ENCODE assay signal across 21 mouse cellular contexts in the genomic region with DNA sequence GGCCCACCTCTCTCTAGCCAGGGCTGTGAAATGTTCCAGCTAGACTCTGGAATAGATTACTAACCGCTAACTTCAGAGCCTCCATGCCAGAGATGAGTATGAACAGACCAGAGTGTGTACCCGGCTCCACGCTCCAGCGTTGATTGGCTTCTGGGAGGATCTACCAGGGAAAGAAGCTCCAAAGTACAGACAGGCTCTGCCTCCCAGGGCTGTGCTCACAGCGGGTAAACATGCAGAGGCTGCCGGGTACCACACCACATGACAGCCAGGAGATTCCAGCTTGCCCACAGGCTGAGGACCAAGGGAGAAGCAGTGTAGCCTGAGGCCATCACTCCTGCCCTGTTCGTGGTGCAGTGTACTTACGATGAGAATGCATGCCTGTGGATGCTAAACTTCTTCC. TPM values are rescaled to one million over a fixed set of nuclear protein-coding genes. Genes with fewer than 3 reads are reported as not detected.
DNase-seq lines count a peak whose midpoint lies in the region; ATAC-seq and TF ChIP-seq lines count a peak whose summit lies in the region.
"Had no signal": no experiment of that assay in that cellular context is flagged by ENCODE, and none has a peak within 500 bp of the region (broad histone marks: within the 10 kb centered on the region; RNA-seq: fewer than 3 reads in every experiment).

No protein-coding gene starts in this region.

- no peak overlapping the region for H3K4me2 ChIP-seq in liver, embryonic 13.5 days
- no peak overlapping the region for H3K4me2 ChIP-seq in lung, postnatal 0 days (replicated peaks; ENCODE audit: low read depth, low read length)
- H3K4me2 ChIP-seq: embryonic facial prominence, embryonic 12.5 days; heart, embryonic 15.5 days; limb, embryonic 15.5 days had no signal

- no peak for TF ChIP-seq CTCF in lung, postnatal 0 days (IDR thresholded peaks at IDR 0.05)

- WGBS in liver, embryonic 13.5 days (ENCODE audit: insufficient replicate concordance): 65% methylated on average over 8 of the region's 8 CpGs
- 74% methylated on average over 8 of the region's 8 CpGs for WGBS in lung, postnatal 0 days

- no peak overlapping the region for H3K9ac ChIP-seq in liver, embryonic 13.5 days
- no peak overlapping the region for H3K9ac ChIP-seq in lung, postnatal 0 days (replicated peaks; ENCODE audit: low read depth)
- H3K9ac ChIP-seq: embryonic facial prominence, embryonic 12.5 days; heart, embryonic 15.5 days; limb, embryonic 15.5 days had no signal

- peak; percentile 32 for DNase-seq in NIH3T3 (ENCODE audit: low read depth)
- DNase-seq in kidney, adult 18-20 months: peak; percentile 75
- peak; percentile 81 for DNase-seq in kidney, postnatal 14 days
- no peak for DNase-seq in liver, embryonic 13.5 days
- no peak for DNase-seq in embryo, embryonic 10.5 days (ENCODE audit: low spot score)
- DNase-seq in lung, postnatal 0 days (ENCODE audit: low spot score): no peak
- DNase-seq in adrenal gland, adult 8-10 months: no peak
- no peak for DNase-seq in layer of hippocampus, adult 9-10 months (ENCODE audit: low spot score)
- DNase-seq: cerebellum, adult 8-10 months; heart, adult 18-20 months had no signal

- H3K4me1 ChIP-seq in liver, embryonic 13.5 days (replicated peaks): peaks cover 5% of the 10 kb centered on the region
- no peaks in the 10 kb centered on the region for H3K4me1 ChIP-seq in lung, postnatal 0 days (ENCODE audit: insufficient read depth, low read depth, low read length)
- H3K4me1 ChIP-seq: embryonic facial prominence, embryonic 12.5 days; heart, embryonic 15.5 days had no signal

- no peaks in the 10 kb centered on the region for H3K9me3 ChIP-seq in liver, embryonic 13.5 days (replicated peaks)
- no peaks in the 10 kb centered on the region for H3K9me3 ChIP-seq in lung, postnatal 0 days (ENCODE audit: low read length)
- H3K9me3 ChIP-seq: embryonic facial prominence, embryonic 12.5 days; heart, embryonic 15.5 days; limb, embryonic 15.5 days had no signal

- no peaks in the 10 kb centered on the region for H3K27me3 ChIP-seq in liver, embryonic 13.5 days
- H3K27me3 ChIP-seq in lung, postnatal 0 days (replicated peaks; ENCODE audit: insufficient read depth, low read length): no peaks in the 10 kb centered on the region

- peak; percentile 78 for ATAC-seq in liver, embryonic 13.5 days (ENCODE audit: low read depth)
- no peak for ATAC-seq in lung, postnatal 0 days
- ATAC-seq: activated CD4-positive, CD25-positive, alpha-beta regulatory T cell, adult 4 months; forebrain, embryonic 16.5 days; inflammation-experienced regulatory T-cells, adult 6 months; midbrain, embryonic 16.5 days had no signal

- no peak overlapping the region for H3K4me3 ChIP-seq in liver, embryonic 13.5 days (replicated peaks)
- no peak overlapping the region for H3K4me3 ChIP-seq in lung, postnatal 0 days (ENCODE audit: low read depth, low read length)
- H3K4me3 ChIP-seq: embryonic facial prominence, embryonic 12.5 days; heart, embryonic 15.5 days; limb, embryonic 15.5 days had no signal

- no peak for TF ChIP-seq EP300 in lung, postnatal 0 days (IDR thresholded peaks at IDR 0.05)

- no peaks in the 10 kb centered on the region for H3K36me3 ChIP-seq in liver, embryonic 13.5 days
- no peaks in the 10 kb centered on the region for H3K36me3 ChIP-seq in lung, postnatal 0 days (ENCODE audit: insufficient read depth, low read length)
- H3K36me3 ChIP-seq: embryonic facial prominence, embryonic 12.5 days; heart, embryonic 15.5 days; limb, embryonic 15.5 days had no signal

- no peak overlapping the region for H3K27ac ChIP-seq in liver, embryonic 13.5 days
- no peak overlapping the region for H3K27ac ChIP-seq in lung, postnatal 0 days (ENCODE audit: low read length)
- H3K27ac ChIP-seq: embryonic facial prominence, embryonic 12.5 days; heart, embryonic 15.5 days; limb, embryonic 15.5 days; macrophage had no signal

RNA-seq across cellular contexts. Expression of gene Dio3, which starts 48.1 kb away (rescaled TPM):
- polyA plus RNA-seq in liver, embryonic 13.5 days (2015; fragmentation: Nextera tagmentation; extraction: Ambion mirVana): 0.09 and 0.12 TPM in 2 replicates
- 0.11 TPM in 1 of 2 replicates, not detected in the other for polyA plus RNA-seq in lung, postnatal 0 days (2015; fragmentation: Nextera tagmentation; extraction: Ambion mirVana)
- total RNA-seq in adrenal gland, adult 8-10 months (2022): 1 to 10 TPM in 2 of 4 experiments, under 1 TPM in 2; 0.23 to 3.6 (median 1.9) TPM
- total RNA-seq: common myeloid progenitor, adult 5-6 weeks; heart, adult 18-20 months had no signal
- polyA plus RNA-seq: activated CD4-positive, CD25-positive, alpha-beta regulatory T cell, adult 4 months; heart, embryonic 15.5 days; hindbrain, embryonic 11.5 days; inflammation-experienced regulatory T-cells, adult 6 months; macrophage; small intestine, adult 2 months had no signal

Comparison
In these comparisons a context has a peak if more than half of its experiments do, and no peak if none do; other contexts are left out.
1. DNase-seq: peak in NIH3T3 (single experiment), kidney, adult 18-20 months (single experiment) and kidney, postnatal 14 days (single experiment); none in liver, embryonic 13.5 days (single experiment), embryo, embryonic 10.5 days (single experiment), lung, postnatal 0 days (single experiment), adrenal gland, adult 8-10 months (single experiment) and layer of hippocampus, adult 9-10 months (single experiment).